Mouse (Mus musculus) cerebellum, postnatal 10 days (tissue): ENCODE results near the gene 2410137M14Rik.
A peak's percentile ranks its signal among the peaks of the same experiment; 100 is the strongest.
"Not testable (repeated sequence)": the region's sequence is repeated elsewhere in the genome, so short reads cannot be mapped to it uniquely, and the experiment has no call there.

ENCODE experiments used
- DNase-seq, 2 experiments: peaks; one replicate each; pipeline ENCODE4 v3.0.0; 2021; ENCODE audit warnings: mixed read lengths in 2 of 2

The 2410137M14Rik gene

GRCm38 (mm10) chr17:36993770-36994325 lies 12.8 kb upstream of the 2410137M14Rik start:
- DNase-seq = no peak

- no peak for DNase-seq
Measured at GRCm38 (mm10) chr17:36992336-36993104, 11.5 kb upstream of the 2410137M14Rik start.

DNA sequence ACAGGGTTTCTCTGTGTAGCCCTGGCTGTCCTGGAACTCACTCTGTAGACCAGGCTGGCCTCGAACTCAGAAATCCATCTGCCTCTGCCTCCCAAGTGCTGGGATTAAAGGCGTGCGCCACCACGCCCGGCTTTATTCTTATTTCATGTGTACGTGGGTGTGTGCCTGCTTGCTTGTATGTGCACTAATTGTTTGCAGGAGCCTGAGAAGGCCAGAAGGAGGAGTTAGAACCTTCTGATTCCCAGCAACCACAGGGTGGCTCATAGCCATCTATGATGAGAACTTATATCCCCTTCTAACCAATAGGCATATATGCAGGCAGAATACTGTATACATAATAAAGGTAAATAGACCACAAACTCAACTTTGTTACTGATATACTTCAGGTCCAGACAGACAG lies 9.6 kb upstream of the 2410137M14Rik start:
- not testable (repeated sequence) for DNase-seq

DNA sequence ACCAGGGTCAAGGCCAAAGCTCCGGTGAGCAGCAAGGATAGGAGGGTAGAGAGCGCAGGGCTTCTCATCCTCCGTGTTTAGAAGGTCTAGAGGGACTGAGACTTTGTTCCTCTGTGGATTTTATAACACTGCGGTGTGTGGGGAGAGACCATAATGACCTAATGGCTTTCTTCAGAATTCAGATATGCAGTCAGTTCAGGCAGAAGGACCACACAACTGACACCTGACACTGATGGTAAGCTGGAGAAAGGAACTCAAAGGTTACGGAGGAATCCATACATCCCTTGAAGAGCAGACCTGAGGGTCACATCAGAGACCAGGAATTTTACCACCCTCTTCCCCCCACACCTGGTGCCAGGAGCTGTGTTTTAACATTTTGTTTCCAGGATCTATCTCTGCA lies 8.4 kb upstream of the 2410137M14Rik start, which contains the start of gene H2-M5:
Gene H2-M5, minus strand, starts transcription at position 101 of the 400 bp plus-strand sequence.
- DNase-seq = no peak

DNA sequence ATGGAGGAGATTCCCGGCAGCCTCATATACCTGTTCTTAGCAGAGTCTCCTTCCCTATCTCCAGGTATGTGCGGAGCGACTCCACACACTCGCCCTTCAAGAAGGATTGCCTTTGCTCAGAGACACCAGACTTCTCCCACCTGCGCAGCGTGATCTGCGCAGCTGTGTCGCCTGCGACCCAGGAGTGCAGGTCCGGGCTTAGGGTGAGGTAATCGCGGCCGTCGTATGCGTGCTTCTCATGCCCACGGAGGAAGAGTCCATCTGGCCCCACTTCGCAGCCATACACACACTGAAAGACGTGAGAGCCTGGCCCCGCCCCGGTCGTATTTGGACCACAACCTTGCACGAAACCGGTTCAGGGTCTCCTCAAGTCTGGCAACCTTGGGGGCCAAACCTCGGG lies 7.4 kb upstream of the 2410137M14Rik start:
- no peak for DNase-seq

- DNase-seq = no peak
Measured at GRCm38 (mm10) chr17:36982253-36983155, 1.5 kb upstream of the 2410137M14Rik start.

- DNase-seq = no peak
Measured at GRCm38 (mm10) chr17:36981845-36982244, 808 bp upstream of the 2410137M14Rik start.

DNA sequence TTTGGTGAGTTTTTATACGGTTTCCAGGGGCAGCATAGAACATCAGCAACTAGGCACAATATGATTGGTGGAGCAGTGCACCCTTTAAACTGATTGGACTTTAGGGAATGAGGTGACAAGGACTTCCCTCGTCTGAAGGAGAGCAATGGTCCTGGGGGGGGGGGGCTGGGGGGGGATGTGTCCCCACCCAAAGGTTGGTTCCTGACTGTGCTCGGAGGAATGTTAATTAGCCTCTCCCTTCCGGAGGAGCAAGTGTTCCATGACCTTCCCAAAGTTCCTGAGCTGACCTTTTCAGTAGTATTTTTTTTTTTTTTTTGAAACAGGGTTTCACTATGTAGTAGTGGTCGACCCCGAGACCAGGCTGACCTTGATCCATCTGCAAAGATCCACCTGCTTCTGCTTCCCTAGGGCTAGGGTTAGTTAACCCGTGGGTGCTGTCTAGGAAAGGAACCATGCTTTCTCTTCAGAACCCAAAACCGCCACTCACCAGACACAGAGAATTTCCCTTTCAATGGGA lies 7.7 kb downstream of the 2410137M14Rik start:
- DNase-seq = no peak

GRCm38 (mm10) chr17:36972791-36973190 lies 8.2 kb downstream of the 2410137M14Rik start:
- DNase-seq = no peak

DNA sequence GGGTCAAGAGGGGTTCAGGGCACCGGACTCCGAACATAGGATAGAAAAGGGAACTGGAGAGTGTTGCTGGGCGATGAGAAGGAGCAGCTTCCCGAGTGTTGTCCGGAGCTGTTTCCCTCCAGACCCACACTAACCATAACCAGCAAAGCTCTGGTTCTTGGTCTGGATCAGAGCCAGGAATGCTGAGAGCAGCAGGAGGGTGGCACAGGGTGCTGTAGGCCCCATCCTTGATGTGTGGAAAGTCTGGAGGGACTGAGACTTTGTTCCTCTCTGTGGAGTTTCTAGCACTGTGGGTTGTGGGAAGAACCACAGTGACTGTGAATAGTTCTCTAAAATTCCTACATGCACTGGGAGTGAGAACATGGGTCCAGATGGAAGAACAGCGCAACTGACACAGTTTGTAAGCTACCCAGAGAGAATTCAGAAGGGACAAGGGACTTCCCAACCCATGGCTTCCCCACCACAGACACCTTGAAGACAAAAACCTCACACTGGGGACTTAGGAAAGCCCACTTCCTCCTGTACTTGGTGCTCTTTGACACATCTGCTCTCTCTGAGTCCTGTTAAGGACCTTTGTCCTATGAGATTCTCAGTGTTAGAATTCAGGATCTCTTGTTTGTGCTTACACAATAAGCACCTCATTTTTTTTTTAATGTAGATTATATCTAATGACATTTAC lies 9.7 kb downstream of the 2410137M14Rik start:
- no peak for DNase-seq

DNA sequence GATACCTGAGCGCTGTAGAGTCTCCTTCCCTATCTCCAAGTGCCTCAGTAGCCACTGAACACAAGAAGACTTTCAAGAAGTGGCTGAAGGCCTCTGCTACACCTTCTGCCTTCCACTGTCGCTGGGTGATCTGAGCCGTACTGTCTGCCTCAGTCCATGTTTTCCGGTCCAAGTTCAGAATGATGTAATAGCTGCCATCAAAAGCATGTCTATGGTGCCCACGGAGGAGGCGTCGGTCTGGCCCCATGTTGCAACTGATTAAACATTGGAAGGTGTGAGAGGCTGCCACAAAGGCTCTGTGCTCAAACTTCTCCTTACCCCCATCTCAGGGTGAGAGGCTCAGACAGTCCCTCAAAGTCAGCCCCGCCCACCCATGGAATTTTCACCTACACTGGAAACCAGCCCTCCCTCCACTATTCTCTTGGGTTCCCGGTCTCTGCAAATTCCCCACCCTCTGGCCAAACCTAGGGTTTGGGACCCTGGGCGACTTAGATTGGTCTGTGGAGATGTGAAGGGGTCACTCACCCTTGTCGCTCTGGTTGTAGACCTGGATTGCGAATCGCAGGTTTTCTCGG lies 10.6 kb downstream of the 2410137M14Rik start:
- DNase-seq = no peak

DNA sequence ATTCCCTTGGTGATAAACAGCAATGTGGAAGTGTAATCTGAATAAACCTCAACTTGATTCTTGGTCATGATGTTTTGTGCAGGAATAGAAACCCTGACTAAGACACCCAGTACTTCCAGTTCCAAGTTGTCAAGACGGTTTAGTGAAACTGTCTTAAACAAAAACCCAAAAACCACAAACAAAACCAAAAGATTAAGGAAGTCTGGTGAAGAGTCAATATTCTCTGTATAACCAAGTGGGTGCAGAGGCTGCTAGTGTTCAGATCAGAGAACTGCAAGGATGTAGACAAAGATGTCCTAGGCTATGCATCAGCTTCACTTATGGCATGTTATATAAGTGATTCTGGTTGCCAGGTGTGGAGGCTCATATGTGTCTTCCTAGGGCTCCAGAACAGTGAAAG lies 14.2 kb downstream of the 2410137M14Rik start:
- no peak for DNase-seq

DNA sequence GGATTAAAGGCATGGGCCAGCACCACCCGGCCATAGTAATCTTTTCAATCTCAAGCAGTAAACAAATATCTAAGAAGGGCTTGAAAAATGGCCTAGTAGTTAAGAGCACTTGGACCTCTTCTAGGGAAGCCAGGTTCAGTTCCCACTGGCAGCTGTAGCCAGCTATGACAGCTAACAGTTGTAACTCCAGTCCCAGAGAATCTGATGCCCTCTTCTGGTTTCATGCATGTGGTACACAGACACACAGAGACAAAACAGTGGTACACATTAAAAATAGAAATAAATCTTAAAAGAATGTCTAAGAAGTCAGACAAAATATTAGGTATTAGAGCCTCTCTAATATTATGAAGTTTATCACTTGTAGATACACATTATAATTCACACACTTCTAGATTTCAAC lies 19.9 kb downstream of the 2410137M14Rik start:
- DNase-seq = no peak

- DNase-seq = no peak
Measured at GRCm38 (mm10) chr17:36958884-36959283, 22.2 kb downstream of the 2410137M14Rik start.

DNA sequence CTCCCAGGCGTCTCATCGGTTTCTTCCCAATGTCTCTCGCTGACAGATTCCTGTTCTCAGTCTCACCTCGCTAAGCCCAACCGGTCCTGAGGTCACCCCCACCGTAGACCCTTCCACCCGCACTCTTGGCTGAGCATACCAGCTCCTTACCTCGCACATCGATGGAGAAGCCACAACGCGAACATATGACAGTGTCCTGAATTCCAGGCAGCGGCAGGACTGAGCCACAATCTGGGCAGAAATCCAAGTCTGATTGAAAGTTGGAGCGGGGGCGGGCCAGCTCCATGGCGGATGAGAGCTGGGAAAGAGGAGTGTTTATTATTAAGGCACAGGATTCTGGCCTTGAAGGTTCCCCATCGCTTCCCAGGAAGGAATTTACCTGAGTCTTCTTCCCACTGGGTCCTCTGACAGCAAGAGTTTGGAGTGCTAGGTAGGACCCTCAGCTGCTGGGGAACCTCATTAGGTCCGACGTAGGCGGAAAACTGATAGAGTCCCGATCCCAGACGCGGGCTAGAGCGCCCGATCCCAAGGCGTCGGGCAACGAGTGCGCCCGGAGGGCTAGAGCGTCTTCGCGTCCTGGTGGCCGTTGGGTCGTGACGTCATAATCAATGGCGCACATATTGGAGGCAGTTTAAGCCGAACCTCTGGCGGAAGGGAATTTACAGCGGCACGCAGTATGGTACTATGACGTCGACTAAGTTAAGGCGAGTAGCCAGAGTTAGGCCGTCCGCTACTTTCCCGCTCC lies 22.9 kb downstream of the 2410137M14Rik start, which contains the start of the genes Znrd1 and Znrd1as:
Gene Znrd1, minus strand, starts transcription at position 561 of the 745 bp plus-strand sequence.
Gene Znrd1as, plus strand, starts transcription at position 594 of the 745 bp plus-strand sequence.
- DNase-seq = peak; percentile 96

DNA sequence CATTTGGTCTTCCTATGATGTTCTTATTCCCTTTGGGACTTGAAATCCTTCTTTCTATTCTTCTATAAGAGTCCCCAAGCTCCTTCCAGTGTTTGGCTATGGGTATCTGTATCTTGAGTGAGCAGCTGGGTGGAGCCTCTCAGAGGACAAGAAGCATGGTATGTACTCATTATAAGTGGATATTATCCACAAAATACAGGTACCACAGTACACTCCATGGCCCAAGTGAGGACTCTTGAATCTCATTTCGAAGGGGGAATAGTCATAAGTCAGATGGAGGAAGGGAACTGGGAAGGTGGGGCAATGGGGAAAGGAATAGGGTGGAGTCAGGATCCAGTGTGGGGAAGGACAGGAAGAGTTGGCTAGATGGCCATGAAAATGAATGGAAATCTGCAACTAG lies 28.0 kb downstream of the 2410137M14Rik start:
- no peak for DNase-seq

DNA sequence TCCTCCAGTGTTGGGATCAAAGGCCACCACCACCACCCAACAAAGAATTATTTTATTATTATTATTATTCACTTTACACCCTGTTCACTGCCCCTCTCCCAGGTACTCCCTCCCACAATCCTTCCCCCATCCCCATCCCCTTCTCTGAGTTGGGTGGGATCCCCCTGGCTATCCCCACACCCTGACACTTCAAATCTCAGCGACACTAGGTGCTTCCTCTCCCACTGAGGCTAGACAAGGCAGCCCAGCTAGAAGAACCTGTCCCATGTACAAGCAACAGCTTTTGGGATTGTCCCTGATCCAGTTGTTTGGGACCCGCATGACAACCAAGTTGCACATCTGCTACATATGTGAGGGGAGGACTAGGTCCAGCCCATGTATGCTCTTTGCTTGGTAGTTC lies 28.4 kb downstream of the 2410137M14Rik start:
- DNase-seq = no peak

DNA sequence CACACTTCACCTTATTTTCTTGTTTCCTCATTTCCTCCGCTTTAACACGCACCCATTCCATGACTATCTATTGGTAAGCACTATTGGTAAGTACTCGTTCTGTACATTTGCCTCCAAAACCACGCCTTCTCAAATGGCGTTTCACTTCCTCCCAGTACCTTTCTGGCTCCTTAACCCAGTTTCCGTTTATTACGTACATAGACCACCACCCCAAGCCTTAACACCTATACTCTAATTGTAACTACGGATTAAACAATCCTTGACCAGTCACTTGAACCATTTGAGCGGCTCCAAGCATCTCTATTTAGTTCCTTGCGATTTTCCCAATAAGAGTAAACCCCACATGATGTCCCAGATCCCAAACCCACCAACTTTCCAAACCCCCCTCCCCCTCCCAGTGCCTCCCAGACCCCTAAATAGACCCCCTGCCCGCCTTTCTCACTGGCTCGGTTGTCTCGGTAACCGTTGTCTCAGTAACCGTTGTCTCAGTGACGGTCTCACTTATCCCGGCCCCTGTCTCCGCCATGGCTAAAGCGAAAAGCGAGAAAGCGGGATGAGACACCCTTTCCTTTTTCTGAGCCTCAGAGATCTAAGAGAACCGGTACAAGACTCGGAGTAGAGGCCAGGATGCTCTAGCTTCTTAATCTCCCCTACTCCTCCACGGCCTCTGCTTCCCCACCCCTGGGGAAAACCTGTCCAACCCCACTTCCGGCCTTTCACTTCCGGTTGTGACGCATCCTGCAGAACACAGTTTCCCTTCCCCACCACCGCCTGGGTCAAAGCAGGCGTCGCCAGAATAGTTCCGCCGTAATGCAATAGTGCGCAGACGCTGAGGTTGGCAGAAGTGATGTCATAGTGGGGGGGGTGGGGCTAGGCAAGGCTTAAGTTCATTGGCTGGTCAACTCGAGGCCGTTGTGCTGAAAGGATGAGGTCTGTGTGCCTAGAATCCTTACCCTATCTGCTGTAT lies 29.8 kb downstream of the 2410137M14Rik start, which contains the start of gene Ppp1r11:
Gene Ppp1r11, minus strand, starts transcription at position 761 of the 967 bp plus-strand sequence.
- peak; percentile 98 to 99 for DNase-seq

DNA sequence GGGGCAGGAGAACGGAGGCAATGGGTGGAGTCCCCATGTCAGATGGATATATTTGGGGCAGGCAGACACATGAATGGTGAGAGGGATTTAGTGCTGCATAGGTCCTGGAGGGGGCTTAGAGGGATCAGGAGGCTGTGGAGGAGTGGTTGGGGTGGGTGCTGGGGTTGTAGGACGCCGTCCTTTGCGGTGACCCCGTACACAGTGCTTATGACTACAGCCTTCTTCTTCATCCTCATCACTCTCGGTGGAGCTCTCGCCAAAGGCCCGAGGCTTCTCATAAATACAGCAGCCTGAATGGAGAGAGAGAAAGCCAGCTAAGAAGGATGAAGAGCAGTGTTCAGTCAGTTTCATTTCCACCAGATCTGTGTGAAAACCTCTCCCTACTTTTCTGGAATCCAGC lies 31.8 kb downstream of the 2410137M14Rik start:
- DNase-seq = no peak

GRCm38 (mm10) chr17:36948286-36948685 lies 32.8 kb downstream of the 2410137M14Rik start:
- DNase-seq = no peak
